Mouse (Mus musculus) liver, embryonic 14.5 days (tissue): Measurements from ENCODE around the gene Mars. TPM values are rescaled to one million over a fixed set of nuclear protein-coding genes. Genes with fewer than 3 reads are reported as not detected.

Experiments
- ATAC-seq: fragments of 200-750 bp; cut with Nextera tagmentation; 2 replicates; pipeline ENCODE4 v1.8.0; 2017; ENCODE audit warnings: moderate number of reproducible peaks, mild to moderate bottlenecking, moderate library complexity; ENCODE audit not compliant: insufficient read depth
- DNase-seq, 3 experiments: peaks; one replicate each; pipeline ENCODE4 v3.0.0-alpha.2; 2012 to 2013; ENCODE audit warnings: low read depth in 3 of 3, low spot score in 3 of 3
- H3K27ac ChIP-seq: fragments of 300-500 bp; sonication (generic); 2 replicates; pipeline ENCODE4 v1.5.1; 2014; ENCODE audit warnings: moderate library complexity, mild to moderate bottlenecking, control low read depth, inconsistent platforms
- H3K27me3 ChIP-seq: fragments of 300-500 bp; sonication (generic); 2 replicates; pipeline ENCODE4 v1.6.1; 2014; ENCODE audit warnings: mild to moderate bottlenecking, low read length, moderate library complexity; ENCODE audit not compliant: control insufficient read depth, insufficient read depth
- H3K36me3 ChIP-seq: fragments of 300-500 bp; sonication (generic); replicated peaks from 2 replicates; pipeline ENCODE4 v1.6.1; 2014; ENCODE audit warnings: low read depth; ENCODE audit not compliant: control insufficient read depth, insufficient read depth
- H3K4me1 ChIP-seq, 2 experiments: fragments of 200-500 bp in 1 of 2; fragments of 300-500 bp in 1 of 2; sonication (generic) in 1 of 2; replicated peaks; 2 replicates each; pipeline ENCODE4 v1.6.1; 2012 to 2014; ENCODE audit warnings: antibody characterized with exemption in 1 of 2, inconsistent platforms in 1 of 2, low read length in 1 of 2; ENCODE audit not compliant: control insufficient read depth in 2 of 2, insufficient read depth in 2 of 2
- H3K4me2 ChIP-seq: fragments of 300-500 bp; sonication (generic); 2 replicates; pipeline ENCODE4 v1.6.1; 2014; ENCODE audit warnings: low read depth, mild to moderate bottlenecking, control low read depth, moderate library complexity
- H3K4me3 ChIP-seq, 2 experiments: fragments of 200-500 bp in 1 of 2; fragments of 300-500 bp in 1 of 2; sonication (generic) in 1 of 2; 2 replicates each; pipeline ENCODE4 v1.5.1; 2012 to 2014; ENCODE audit warnings: low read depth in 2 of 2, low read length in 2 of 2, mild to moderate bottlenecking in 2 of 2, control low read depth in 1 of 2, inconsistent platforms in 1 of 2, moderate library complexity in 1 of 2; ENCODE audit not compliant: insufficient read depth in 1 of 2
- H3K9ac ChIP-seq: fragments of 300-500 bp; sonication (generic); replicated peaks from 2 replicates; pipeline ENCODE4 v1.6.1; 2014; ENCODE audit warnings: mild to moderate bottlenecking, control low read depth, moderate library complexity
- H3K9me3 ChIP-seq: fragments of 300-500 bp; sonication (generic); 2 replicates; pipeline ENCODE4 v1.6.1; 2016; ENCODE audit warnings: low read length, mixed read lengths; ENCODE audit not compliant: control insufficient read depth
- CTCF ChIP-seq: IDR thresholded peaks from 2 replicates; pipeline ENCODE4 v1.5.1; 2016; ENCODE audit warnings: antibody characterized with exemption, low read depth, control low read depth
- EP300 ChIP-seq: IDR thresholded peaks from 2 replicates; pipeline ENCODE4 v1.6.1; 2016; ENCODE audit warnings: antibody characterized with exemption, low read depth
- WGBS: fragments of 180-500 bp; shearing (Covaris S2); extraction: QIAGEN DNeasy Blood & Tissue Kit; methylation state at CpG from one replicate; pipeline ENCODE4 v1.1.7; 2014; ENCODE audit not compliant: insufficient replicate concordance; 5-methylcytosine and 5-hydroxymethylcytosine counted together
- polyA plus RNA-seq, 2 experiments: library from polyadenylated mRNA; depleted of rRNA in 1 of 2; stranded (reverse) in 1 of 2; unstranded in 1 of 2; fragments of >200 nt; fragmentation: Nextera tagmentation in 1 of 2; extraction: Ambion mirVana in 1 of 2; gene quantifications; 2 replicates each; pipeline versions ENCODE4 v1.2.1 to v1.2.3; 2012 to 2014

The Mars gene
- polyA plus RNA-seq, 2 experiments = 63.4 to 101 TPM

DNA sequence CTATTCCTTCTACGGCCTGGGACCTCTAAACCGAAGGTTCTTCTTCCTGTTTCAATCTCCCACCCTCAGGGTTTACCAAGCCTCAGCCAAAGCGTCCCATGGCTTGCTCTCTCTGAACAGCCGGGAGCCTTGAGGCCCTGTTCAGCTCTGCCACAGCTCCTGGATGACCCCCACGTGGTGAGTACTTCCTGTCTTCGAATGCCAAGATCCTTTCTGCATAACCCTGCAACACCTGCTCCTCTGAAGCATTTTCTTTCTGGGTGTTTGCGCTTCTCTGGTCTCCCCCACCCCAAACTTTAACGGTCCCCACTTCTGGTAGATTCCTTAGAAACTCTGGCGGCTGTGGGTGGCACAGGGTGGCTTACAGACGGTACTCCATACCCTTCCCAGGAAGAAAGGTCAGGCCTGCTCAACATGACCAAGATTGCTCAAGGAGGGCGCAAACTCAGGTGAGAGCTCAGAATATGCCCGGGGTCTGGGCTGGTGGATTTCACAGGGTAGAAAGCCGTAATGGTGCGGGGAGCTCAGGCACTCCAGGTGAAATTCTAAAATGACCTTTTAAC lies 13.9 kb upstream of the Mars start:
- ATAC-seq = peak; percentile 35; the same call in 1 of the 2 replicates
- no peak for DNase-seq
- Histone ChIP-seq H3K27ac (no peak overlapping the region), H3K4me1 (peaks cover 11 to 14% of the 10 kb centered on the region in 2 experiments), H3K4me2 (peak overlapping the region; percentile 89), H3K9ac (peak overlapping the region; percentile 65; the same call in 1 of the 2 replicates), H3K27me3 (peaks cover 11% of the 10 kb centered on the region; the same call in 1 of the 2 replicates), H3K4me3 (peak overlapping the region; percentile 56 to 65; a peak in 3 of 4 replicates), H3K9me3 (no peaks in the 10 kb centered on the region), H3K36me3 (no peaks in the 10 kb centered on the region)
- TF ChIP-seq EP300 = no peak
- TF ChIP-seq CTCF = no peak
- 16% methylated on average over 14 of the region's 14 CpGs for WGBS

DNA sequence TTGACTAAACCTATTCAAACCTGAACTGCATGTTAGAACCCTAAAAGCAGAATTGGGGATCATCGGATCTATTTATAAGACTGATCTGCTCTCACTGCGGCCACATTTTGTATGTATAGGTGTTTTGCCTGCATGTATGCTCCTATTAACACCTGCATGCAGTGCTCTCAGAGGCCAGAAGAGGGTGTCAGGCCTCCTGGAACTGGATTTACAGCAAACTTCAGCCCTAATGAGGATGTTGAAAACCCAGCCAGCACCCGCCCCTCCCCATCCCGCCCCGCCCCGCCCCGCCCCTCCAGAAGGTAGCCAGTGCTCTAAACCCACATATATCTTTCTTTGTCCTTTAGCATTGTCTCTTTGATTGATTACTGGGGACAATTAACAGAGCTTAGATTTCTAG lies 12.9 kb upstream of the Mars start:
- H3K27me3 ChIP-seq = peaks cover 11% of the 10 kb centered on the region; the same call in 1 of the 2 replicates
- ATAC-seq (peak; percentile 52; the same call in 1 of the 2 replicates), DNase-seq (peak; percentile 62 to 68 (median 67))
- H3K27ac ChIP-seq = no peak overlapping the region
- H3K4me3 ChIP-seq = peak overlapping the region in 1 of 2 experiments; percentile 34; a peak in 1 of 4 replicates
- peaks cover 11 to 14% of the 10 kb centered on the region in 2 experiments for H3K4me1 ChIP-seq
- no peak overlapping the region for H3K9ac ChIP-seq
- 6% methylated on average over 7 of the region's 7 CpGs for WGBS
- no peaks in the 10 kb centered on the region for H3K36me3 ChIP-seq
- H3K4me2 ChIP-seq = peak overlapping the region; percentile 51
- TF ChIP-seq CTCF = peak; percentile 58
- TF ChIP-seq EP300 = no peak
- no peaks in the 10 kb centered on the region for H3K9me3 ChIP-seq

DNA sequence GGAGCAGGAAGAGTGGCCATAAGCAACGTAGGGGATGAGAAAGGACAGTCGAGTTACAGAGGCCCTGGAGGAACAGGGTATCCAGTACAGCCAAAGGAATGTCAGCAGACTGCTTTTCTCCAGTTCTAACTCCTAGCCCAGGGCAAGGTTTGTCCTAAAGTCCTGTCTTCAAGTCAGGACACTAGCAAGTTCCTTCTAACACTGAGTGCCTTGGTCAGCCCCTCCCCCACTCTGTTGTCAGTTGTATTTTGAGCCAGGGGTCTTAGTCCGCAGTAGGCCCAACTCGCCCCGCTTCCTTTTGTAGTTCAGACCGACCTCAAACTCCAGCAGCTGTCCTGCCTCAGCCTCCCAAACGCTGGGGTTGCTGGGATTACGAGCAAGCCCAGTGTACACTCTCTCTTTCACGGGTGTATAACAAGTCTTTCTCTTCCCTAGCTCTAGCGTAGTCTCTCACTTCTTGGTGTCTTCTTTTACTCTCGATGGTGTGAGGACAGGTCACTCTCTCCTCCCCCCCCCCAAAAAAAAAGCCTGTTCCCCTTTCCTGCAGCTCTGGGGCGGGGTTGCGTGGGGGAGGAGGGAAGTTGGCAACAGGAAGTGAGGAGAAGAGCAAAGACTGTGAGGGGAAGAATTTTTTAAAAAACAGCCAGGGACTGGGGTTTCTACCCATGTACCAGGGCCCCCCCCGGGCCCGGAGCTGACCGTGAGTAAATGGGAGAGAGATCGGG lies 11.7 kb upstream of the Mars start:
- Histone ChIP-seq H3K9me3 (no peaks in the 10 kb centered on the region), H3K4me1 (peaks cover 11 to 14% of the 10 kb centered on the region in 2 experiments), H3K36me3 (no peaks in the 10 kb centered on the region), H3K9ac (no peak overlapping the region), H3K4me2 (peak overlapping the region; percentile 44), H3K27ac (no peak overlapping the region), H3K27me3 (peaks cover 11% of the 10 kb centered on the region; the same call in 1 of the 2 replicates), H3K4me3 (peak overlapping the region; percentile 14 to 34; a peak in 3 of 4 replicates)
- DNase-seq (no peak), ATAC-seq (no peak)
- TF ChIP-seq EP300 = no peak
- TF ChIP-seq CTCF = no peak
- WGBS = 16% methylated on average over 17 of the region's 17 CpGs

DNA sequence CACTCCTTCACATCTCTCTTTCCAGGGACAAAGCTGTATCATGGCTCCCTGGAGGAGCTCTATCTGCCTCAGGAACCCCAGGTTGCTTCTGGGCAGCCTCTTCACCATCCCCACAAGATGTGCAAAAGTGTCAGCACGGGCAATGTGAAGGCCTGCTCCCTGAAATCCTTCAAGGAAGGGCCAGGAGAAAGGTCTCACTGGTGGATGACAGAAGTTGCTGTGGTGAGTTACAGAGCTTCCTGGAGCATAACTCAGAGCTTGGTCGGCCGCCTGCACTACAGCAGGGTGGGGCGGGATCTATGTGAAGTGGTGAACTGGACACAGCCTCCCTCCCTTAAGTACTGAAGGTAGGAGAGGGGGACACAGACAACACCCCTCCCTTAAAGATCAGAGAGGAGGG lies 11.1 kb upstream of the Mars start:
- DNase-seq (no peak), ATAC-seq (no peak)
- TF ChIP-seq CTCF (no peak), EP300 (no peak)
- 59% methylated on average over 4 of the region's 4 CpGs for WGBS
- H3K4me1 ChIP-seq = peaks cover 11 to 20% of the 10 kb centered on the region in 2 experiments
- H3K27ac ChIP-seq = no peak overlapping the region
- H3K9ac ChIP-seq = no peak overlapping the region
- H3K4me2 ChIP-seq = peak overlapping the region; percentile 44
- H3K27me3 ChIP-seq = peaks cover 11% of the 10 kb centered on the region; the same call in 1 of the 2 replicates
- H3K4me3 ChIP-seq = 0 out of 4 replicates have a peak overlapping the region, but pooled peaks of 1 of the 2 experiments have one; percentile 4
- H3K9me3 ChIP-seq = no peaks in the 10 kb centered on the region
- H3K36me3 ChIP-seq = no peaks in the 10 kb centered on the region

DNA sequence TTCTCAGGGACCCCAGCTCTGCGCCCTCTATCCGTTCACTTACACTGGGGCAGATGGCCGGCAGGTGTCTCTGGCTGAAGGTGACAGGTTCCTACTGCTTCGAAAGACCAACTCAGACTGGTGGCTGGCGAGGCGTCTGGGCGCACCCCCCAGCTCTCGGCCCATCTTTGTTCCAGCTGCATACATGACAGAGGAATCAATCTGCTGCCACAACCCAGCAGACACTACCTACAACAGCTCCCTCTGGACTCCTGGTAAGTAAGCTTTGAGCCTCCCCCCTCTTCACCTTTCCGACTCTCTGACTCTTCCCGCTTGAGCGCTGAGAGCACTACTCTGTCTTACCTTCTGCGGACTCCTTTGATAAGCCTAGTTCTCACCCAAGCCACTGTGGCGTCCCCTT lies 10.6 kb upstream of the Mars start:
- no peaks in the 10 kb centered on the region for H3K36me3 ChIP-seq
- ATAC-seq (no peak), DNase-seq (no peak)
- no peak overlapping the region for H3K4me3 ChIP-seq
- TF ChIP-seq CTCF (no peak), EP300 (no peak)
- no peak overlapping the region for H3K9ac ChIP-seq
- H3K4me1 ChIP-seq = peaks cover 11 to 25% of the 10 kb centered on the region in 2 experiments
- H3K9me3 ChIP-seq = no peaks in the 10 kb centered on the region
- whole genome bisulfite sequencing = 71% methylated on average over 13 of the region's 13 CpGs
- H3K27ac ChIP-seq = no peak overlapping the region
- peaks cover 11% of the 10 kb centered on the region; the same call in 1 of the 2 replicates for H3K27me3 ChIP-seq
- no peak overlapping the region for H3K4me2 ChIP-seq
